Mouse (Mus musculus) T-helper 1 cell (primary cell): Measurements from ENCODE around the gene Angpt4.

ENCODE experiments used
- in situ Hi-C: fragments of 300-600 bp; cut with MboI, MseI; formaldehyde crosslinking; loops from one replicate; pipeline ENCODE4 v1.15.1; 2025; ENCODE audit warnings: high pct_unique_total_duplicates

The Angpt4 gene

GRCm38 (mm10) chr2:151910919-151911500 lies at the start of gene Angpt4:
Gene Angpt4 (plus strand): TSS chr2:151911210.
- in situ Hi-C loops = no loop called here

GRCm38 (mm10) chr2:151862257-151862810 lies 48.7 kb upstream of the Angpt4 start:
- in situ Hi-C loops = no loop called here

GRCm38 (mm10) chr2:151864941-151865340 lies 46.1 kb upstream of the Angpt4 start:
- in situ Hi-C loops = no loop called here

GRCm38 (mm10) chr2:151866487-151866886 lies 44.5 kb upstream of the Angpt4 start:
- in situ Hi-C loops = no loop called here

GRCm38 (mm10) chr2:151868196-151868595 lies 42.8 kb upstream of the Angpt4 start:
- in situ Hi-C loops = no loop called here

- in situ Hi-C loops = no loop called here
Measured at GRCm38 (mm10) chr2:151874551-151874950, 36.5 kb upstream of the Angpt4 start.

GRCm38 (mm10) chr2:151876012-151876485 lies 35.0 kb upstream of the Angpt4 start:
- in situ Hi-C loops = no loop called here

- in situ Hi-C loops = no loop called here
Measured at GRCm38 (mm10) chr2:151878645-151879044, 32.4 kb upstream of the Angpt4 start.

- in situ Hi-C loops = no loop called here
Measured at GRCm38 (mm10) chr2:151879760-151880159, 31.2 kb upstream of the Angpt4 start.

GRCm38 (mm10) chr2:151891031-151891430 lies 20.0 kb upstream of the Angpt4 start:
- in situ Hi-C loops = no loop called here

GRCm38 (mm10) chr2:151893122-151893774 lies 17.8 kb upstream of the Angpt4 start:
- in situ Hi-C loops = no loop called here

GRCm38 (mm10) chr2:151894209-151894980 lies 16.6 kb upstream of the Angpt4 start:
- in situ Hi-C loops = no loop called here

- in situ Hi-C loops = no loop called here
Measured at GRCm38 (mm10) chr2:151895911-151896310, 15.1 kb upstream of the Angpt4 start.

- in situ Hi-C loops = no loop called here
Measured at GRCm38 (mm10) chr2:151898106-151898505, 12.9 kb upstream of the Angpt4 start.

GRCm38 (mm10) chr2:151900845-151901244 lies 10.2 kb upstream of the Angpt4 start:
- in situ Hi-C loops = no loop called here

GRCm38 (mm10) chr2:151903267-151903666 lies 7.7 kb upstream of the Angpt4 start:
- in situ Hi-C loops = no loop called here

- in situ Hi-C loops = no loop called here
Measured at GRCm38 (mm10) chr2:151903933-151904332, 7.1 kb upstream of the Angpt4 start.

GRCm38 (mm10) chr2:151904636-151905035 lies 6.4 kb upstream of the Angpt4 start:
- in situ Hi-C loops = no loop called here

GRCm38 (mm10) chr2:151907020-151907419 lies 4.0 kb upstream of the Angpt4 start:
- in situ Hi-C loops = no loop called here

- in situ Hi-C loops = no loop called here
Measured at GRCm38 (mm10) chr2:151909386-151909785, 1.6 kb upstream of the Angpt4 start.

- in situ Hi-C loops = no loop called here
Measured at GRCm38 (mm10) chr2:151910498-151910897, 512 bp upstream of the Angpt4 start.

GRCm38 (mm10) chr2:151911751-151912150 lies 741 bp downstream of the Angpt4 start:
- in situ Hi-C loops = no loop called here
